Mouse (Mus musculus): Measurements from ENCODE around the gene Fgr. TPM values are rescaled to one million over a fixed set of nuclear protein-coding genes. Genes with fewer than 3 reads are reported as not detected.
A peak's percentile ranks its signal among the peaks of the same experiment; 100 is the strongest.

Fgr gene
- polyA plus RNA-seq, 1 experiment from 2014 or later: not detected

DNA sequence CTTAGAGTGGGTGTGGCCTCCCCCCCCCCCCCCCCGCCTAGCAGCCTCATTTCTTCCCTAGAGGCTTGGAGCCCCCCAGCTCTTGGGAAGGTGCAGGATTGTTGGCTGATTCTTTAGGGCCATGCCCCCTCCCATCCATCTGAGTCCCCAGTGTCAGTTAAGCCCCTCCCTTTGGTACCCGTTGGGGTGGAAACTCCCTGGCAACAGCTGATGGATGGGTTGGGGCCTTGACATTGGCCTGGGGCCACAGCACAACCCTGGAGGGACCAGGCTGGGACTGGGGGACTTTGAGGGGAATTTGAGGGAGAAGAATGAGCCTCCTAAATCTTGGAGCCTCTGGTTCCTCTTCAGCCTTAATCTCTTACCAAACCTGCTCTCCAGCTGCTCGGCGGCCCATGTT is 50.5 kb downstream of the Fgr start:
- Histone ChIP-seq H3K4me1 (ENCODE audit: control insufficient read depth, insufficient read depth, low read length) (peaks cover 70% of the 10 kb centered on the region), H3K9me3 (ENCODE audit: control insufficient read depth, low read length) (no peaks in the 10 kb centered on the region), H3K4me2 (no peak overlapping the region), H3K9ac (ENCODE audit: low read length) (no peak overlapping the region), H3K27ac (ENCODE audit: low read depth, low read length) (peak overlapping the region; percentile 7; the same call in 1 of the 2 replicates), H3K36me3 (ENCODE audit: control insufficient read depth, insufficient read depth, low read length) (no peaks in the 10 kb centered on the region), H3K27me3 (ENCODE audit: control insufficient read depth, insufficient read depth, low read length) (no peaks in the 10 kb centered on the region), H3K4me3 (ENCODE audit: low read depth, low read length) (no peak overlapping the region)
- DNase-seq (ENCODE audit: low spot score, missing footprints): no peak
- WGBS: 24% methylated on average over 3 of the region's 4 CpGs
- ATAC-seq (ENCODE audit: low FRiP score): no peak

- H3K9me3 ChIP-seq (ENCODE audit: control insufficient read depth, low read length): no peaks in the 10 kb centered on the region
- no peak overlapping the region for H3K4me3 ChIP-seq (ENCODE audit: low read depth, low read length)
- ATAC-seq (ENCODE audit: low FRiP score) (no peak), DNase-seq (ENCODE audit: low spot score, missing footprints) (no peak)
- 0 out of 2 replicates have a peak overlapping the region, but pooled peaks have one; percentile 13 for H3K9ac ChIP-seq (ENCODE audit: low read length)
- no peak overlapping the region for H3K27ac ChIP-seq (ENCODE audit: low read depth, low read length)
- H3K4me2 ChIP-seq: no peak overlapping the region
- WGBS: 15% methylated on average over 9 of the region's 10 CpGs
- H3K27me3 ChIP-seq (ENCODE audit: control insufficient read depth, insufficient read depth, low read length): no peaks in the 10 kb centered on the region
- H3K4me1 ChIP-seq (ENCODE audit: control insufficient read depth, insufficient read depth, low read length): peaks cover 70% of the 10 kb centered on the region
- H3K36me3 ChIP-seq (ENCODE audit: control insufficient read depth, insufficient read depth, low read length): no peaks in the 10 kb centered on the region
Observed at GRCm38 (mm10) chr4:133024969-133025685, 51.2 kb downstream of the Fgr start.

GRCm38 (mm10) chr4:133026272-133026671 is 52.4 kb downstream of the Fgr start:
- H3K9ac ChIP-seq (ENCODE audit: low read length): no peak overlapping the region
- no peak overlapping the region for H3K4me3 ChIP-seq (ENCODE audit: low read depth, low read length)
- H3K27ac ChIP-seq (ENCODE audit: low read depth, low read length): no peak overlapping the region
- H3K4me2 ChIP-seq: no peak overlapping the region
- no peak for ATAC-seq (ENCODE audit: low FRiP score)
- peaks cover 59% of the 10 kb centered on the region for H3K4me1 ChIP-seq (ENCODE audit: control insufficient read depth, insufficient read depth, low read length)
- no peaks in the 10 kb centered on the region for H3K36me3 ChIP-seq (ENCODE audit: control insufficient read depth, insufficient read depth, low read length)
- DNase-seq (ENCODE audit: low spot score, missing footprints): peak; percentile 84
- 75% methylated on average over 10 of the region's 10 CpGs for WGBS
- no peaks in the 10 kb centered on the region for H3K27me3 ChIP-seq (ENCODE audit: control insufficient read depth, insufficient read depth, low read length)
- no peaks in the 10 kb centered on the region for H3K9me3 ChIP-seq (ENCODE audit: control insufficient read depth, low read length)

DNA sequence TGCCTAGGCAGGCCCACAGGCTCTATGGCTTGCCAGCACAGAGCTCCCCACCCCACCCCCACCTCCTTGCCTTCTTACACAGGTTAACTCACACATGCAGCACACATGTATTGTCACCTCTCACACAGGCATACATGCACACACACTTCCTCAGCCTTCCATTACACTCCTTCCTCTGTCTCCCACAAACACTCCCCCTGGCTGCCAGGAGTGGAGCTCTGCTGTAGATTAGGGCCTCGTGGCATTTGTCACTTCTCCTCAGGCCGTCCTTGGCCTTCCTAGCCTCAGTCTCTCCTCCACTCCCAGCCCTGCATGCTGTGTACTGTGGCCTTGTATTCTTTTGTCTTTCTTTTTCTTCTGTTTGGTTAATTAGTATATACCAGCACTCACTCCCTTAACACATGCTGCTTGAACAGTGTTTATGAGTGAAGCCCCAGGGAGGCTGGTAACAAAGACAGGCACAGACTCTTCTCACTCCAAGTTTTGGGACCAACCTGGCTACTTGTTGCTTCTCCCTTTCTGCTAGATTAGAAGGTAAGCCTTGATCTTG is 53.0 kb downstream of the Fgr start:
- 34% methylated on average over 2 of the region's 2 CpGs for WGBS
- Histone ChIP-seq H3K4me1 (ENCODE audit: control insufficient read depth, insufficient read depth, low read length) (peaks cover 53% of the 10 kb centered on the region), H3K27ac (ENCODE audit: low read depth, low read length) (no peak overlapping the region), H3K27me3 (ENCODE audit: control insufficient read depth, insufficient read depth, low read length) (no peaks in the 10 kb centered on the region), H3K4me2 (no peak overlapping the region), H3K4me3 (ENCODE audit: low read depth, low read length) (no peak overlapping the region), H3K9me3 (ENCODE audit: control insufficient read depth, low read length) (no peaks in the 10 kb centered on the region), H3K36me3 (ENCODE audit: control insufficient read depth, insufficient read depth, low read length) (no peaks in the 10 kb centered on the region), H3K9ac (ENCODE audit: low read length) (no peak overlapping the region; the same call in 1 of the 2 replicates)
- DNase-seq (ENCODE audit: low spot score, missing footprints) (peak; percentile 85), ATAC-seq (ENCODE audit: low FRiP score) (no peak)

- H3K27ac ChIP-seq (ENCODE audit: low read depth, low read length): no peak overlapping the region
- no peak overlapping the region for H3K4me2 ChIP-seq
- 58% methylated on average over 10 of the region's 10 CpGs for WGBS
- ATAC-seq (ENCODE audit: low FRiP score) (no peak), DNase-seq (ENCODE audit: low spot score, missing footprints) (no peak)
- no peak overlapping the region for H3K9ac ChIP-seq (ENCODE audit: low read length)
- no peaks in the 10 kb centered on the region for H3K9me3 ChIP-seq (ENCODE audit: control insufficient read depth, low read length)
- H3K4me1 ChIP-seq (ENCODE audit: control insufficient read depth, insufficient read depth, low read length): peaks cover 45% of the 10 kb centered on the region
- no peak overlapping the region for H3K4me3 ChIP-seq (ENCODE audit: low read depth, low read length)
- H3K36me3 ChIP-seq (ENCODE audit: control insufficient read depth, insufficient read depth, low read length): no peaks in the 10 kb centered on the region
- no peaks in the 10 kb centered on the region for H3K27me3 ChIP-seq (ENCODE audit: control insufficient read depth, insufficient read depth, low read length)
Observed at GRCm38 (mm10) chr4:133027721-133028120, 53.8 kb downstream of the Fgr start.

- WGBS: 86% methylated on average over 6 of the region's 6 CpGs
- peaks cover 40% of the 10 kb centered on the region for H3K4me1 ChIP-seq (ENCODE audit: control insufficient read depth, insufficient read depth, low read length)
Observed at GRCm38 (mm10) chr4:133028193-133028592, 54.3 kb downstream of the Fgr start.

GRCm38 (mm10) chr4:133028875-133029274 is 55.0 kb downstream of the Fgr start:
- H3K4me3 ChIP-seq (ENCODE audit: low read depth, low read length): no peak overlapping the region
- ATAC-seq (ENCODE audit: low FRiP score) (no peak), DNase-seq (ENCODE audit: low spot score, missing footprints) (no peak)
- 82% methylated on average over 6 of the region's 6 CpGs for WGBS
- no peak overlapping the region for H3K9ac ChIP-seq (ENCODE audit: low read length)
- H3K9me3 ChIP-seq (ENCODE audit: control insufficient read depth, low read length): no peaks in the 10 kb centered on the region
- H3K4me1 ChIP-seq (ENCODE audit: control insufficient read depth, insufficient read depth, low read length): peaks cover 33% of the 10 kb centered on the region
- H3K27ac ChIP-seq (ENCODE audit: low read depth, low read length): no peak overlapping the region
- H3K36me3 ChIP-seq (ENCODE audit: control insufficient read depth, insufficient read depth, low read length): no peaks in the 10 kb centered on the region
- no peak overlapping the region for H3K4me2 ChIP-seq
- no peaks in the 10 kb centered on the region for H3K27me3 ChIP-seq (ENCODE audit: control insufficient read depth, insufficient read depth, low read length)

More at GRCm38 (mm10) chr4:133028193-133028592, 54.3 kb downstream of the Fgr start:
- Histone ChIP-seq H3K27me3 (ENCODE audit: control insufficient read depth, insufficient read depth, low read length) (no peaks in the 10 kb centered on the region), H3K4me3 (ENCODE audit: low read depth, low read length) (no peak overlapping the region), H3K4me2 (no peak overlapping the region), H3K9me3 (ENCODE audit: control insufficient read depth, low read length) (no peaks in the 10 kb centered on the region), H3K27ac (ENCODE audit: low read depth, low read length) (no peak overlapping the region), H3K36me3 (ENCODE audit: control insufficient read depth, insufficient read depth, low read length) (no peaks in the 10 kb centered on the region), H3K9ac (ENCODE audit: low read length) (no peak overlapping the region)
- ATAC-seq (ENCODE audit: low FRiP score) (no peak), DNase-seq (ENCODE audit: low spot score, missing footprints) (no peak)

DNA sequence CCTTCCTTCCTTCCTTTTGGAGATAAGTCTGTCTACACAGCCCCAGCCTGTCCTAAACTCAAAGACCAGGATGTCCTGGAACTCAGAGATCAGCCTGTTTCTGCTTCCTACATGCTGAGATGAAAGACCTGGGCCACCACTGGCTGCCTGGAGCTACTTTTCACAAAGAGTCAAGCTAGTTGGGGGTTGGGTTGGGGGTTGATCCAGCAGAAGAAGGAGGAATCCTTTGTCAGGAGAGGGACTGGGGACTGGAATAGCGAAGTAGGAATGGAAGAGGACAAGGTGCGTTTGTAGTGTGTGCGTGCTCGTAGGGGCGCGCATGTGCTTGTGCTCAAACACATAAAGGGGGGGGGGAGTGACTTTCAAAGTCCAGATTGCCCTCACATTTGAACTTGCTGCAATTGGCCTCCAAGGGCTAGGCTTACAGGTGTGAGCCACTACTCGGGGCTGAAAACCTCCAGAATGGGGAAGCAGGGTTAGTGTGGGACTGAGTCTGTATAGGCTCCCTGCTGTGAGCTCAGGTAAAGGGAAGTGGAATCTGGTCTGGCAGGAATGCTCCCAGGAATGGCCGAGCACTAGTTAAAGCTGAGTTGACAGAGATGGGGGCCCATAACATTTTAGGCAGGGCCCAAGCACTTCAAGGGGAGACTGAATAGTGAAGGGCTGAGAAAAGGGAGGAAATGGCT is 58.7 kb downstream of the Fgr start:
- H3K27ac ChIP-seq (ENCODE audit: low read depth, low read length): no peak overlapping the region
- H3K9me3 ChIP-seq (ENCODE audit: control insufficient read depth, low read length): no peaks in the 10 kb centered on the region
- H3K9ac ChIP-seq (ENCODE audit: low read length): no peak overlapping the region
- H3K4me2 ChIP-seq: no peak overlapping the region
- 0 out of 2 replicates have a peak, but pooled peaks cover under 1% of the 10 kb centered on the region for H3K4me1 ChIP-seq (ENCODE audit: control insufficient read depth, insufficient read depth, low read length)
- WGBS: 90% methylated on average over 8 of the region's 8 CpGs
- H3K4me3 ChIP-seq (ENCODE audit: low read depth, low read length): no peak overlapping the region
- H3K36me3 ChIP-seq (ENCODE audit: control insufficient read depth, insufficient read depth, low read length): no peaks in the 10 kb centered on the region
- peaks cover 9% of the 10 kb centered on the region for H3K27me3 ChIP-seq (ENCODE audit: control insufficient read depth, insufficient read depth, low read length)
- ATAC-seq (ENCODE audit: low FRiP score) (no peak), DNase-seq (ENCODE audit: low spot score, missing footprints) (no peak)

DNA sequence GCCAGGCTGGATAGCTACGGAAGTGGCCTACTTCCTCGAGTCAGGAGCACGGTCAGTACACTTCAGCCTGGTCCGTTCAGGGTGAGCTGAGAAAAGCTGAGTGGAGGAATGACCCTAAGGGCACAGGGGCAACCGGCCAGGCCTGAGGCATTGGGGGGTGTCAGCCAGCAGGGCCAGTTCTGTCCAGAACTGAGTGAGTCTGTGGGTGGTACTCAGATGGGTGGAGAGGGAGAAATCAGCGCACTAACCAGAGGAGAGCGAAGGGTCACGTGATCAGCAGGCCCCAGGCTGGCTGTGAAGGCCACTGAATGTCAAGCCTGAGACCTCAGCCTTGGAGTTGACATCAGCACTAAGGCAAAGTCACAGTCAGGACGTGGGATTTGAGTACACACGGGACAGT is 60.6 kb downstream of the Fgr start:
- H3K4me3 ChIP-seq (ENCODE audit: low read depth, low read length): no peak overlapping the region
- no peak for ATAC-seq (ENCODE audit: low FRiP score)
- peaks cover 27% of the 10 kb centered on the region for H3K27me3 ChIP-seq (ENCODE audit: control insufficient read depth, insufficient read depth, low read length)
- no peaks in the 10 kb centered on the region for H3K36me3 ChIP-seq (ENCODE audit: control insufficient read depth, insufficient read depth, low read length)
- peaks cover 19% of the 10 kb centered on the region for H3K4me1 ChIP-seq (ENCODE audit: control insufficient read depth, insufficient read depth, low read length)
- WGBS: 78% methylated on average over 10 of the region's 10 CpGs
- no peak overlapping the region for H3K9ac ChIP-seq (ENCODE audit: low read length)
- no peak overlapping the region for H3K27ac ChIP-seq (ENCODE audit: low read depth, low read length)
- H3K4me2 ChIP-seq: no peak overlapping the region
- no peak for DNase-seq (ENCODE audit: low spot score, missing footprints)
- no peaks in the 10 kb centered on the region for H3K9me3 ChIP-seq (ENCODE audit: control insufficient read depth, low read length)
